Mouse (Mus musculus): Measurements from ENCODE around the gene Anp32e.
"Not testable (repeated sequence)": the region's sequence is repeated elsewhere in the genome, so short reads cannot be mapped to it uniquely, and the experiment has no call there.

The Anp32e gene

DNA sequence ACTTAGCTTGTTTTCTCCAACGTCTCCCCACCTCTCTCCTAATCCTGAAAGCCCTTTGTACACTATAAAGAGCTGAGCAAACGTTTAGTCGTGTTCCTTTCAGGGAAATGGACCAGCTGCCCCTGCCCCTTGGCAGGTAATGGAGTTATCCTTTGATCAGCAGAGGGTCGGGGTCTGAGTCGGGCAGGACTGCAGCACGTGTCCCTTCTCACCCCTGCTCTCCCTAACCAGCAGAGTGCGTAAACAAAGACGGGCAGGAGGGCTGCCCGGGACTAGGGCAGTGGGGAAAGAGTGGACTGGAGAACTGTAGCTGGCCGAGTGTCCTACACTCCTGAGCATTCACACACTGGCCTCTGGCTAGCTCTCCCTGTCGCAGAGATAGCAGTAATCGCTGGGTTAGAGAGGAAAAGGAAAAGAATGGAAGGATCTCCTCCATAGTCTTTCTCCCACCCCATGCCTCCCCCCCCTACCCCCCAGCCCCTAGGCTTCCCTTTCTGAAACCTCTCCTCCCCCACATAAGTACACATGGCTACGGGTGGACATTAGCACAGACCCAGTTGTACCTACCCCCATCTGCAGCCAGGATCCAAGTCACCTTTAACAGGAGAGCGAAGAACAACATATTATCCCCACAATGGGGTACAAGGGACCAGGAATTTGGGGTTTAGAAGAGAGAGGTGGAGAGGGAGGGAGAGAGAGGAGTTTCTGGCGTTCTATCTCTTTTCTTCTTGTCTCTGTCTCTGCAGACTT, 25.1 kb upstream of the Anp32e start:
- DNase-seq (ENCODE audit: low spot score in 2 of 2), result no peak

DNA sequence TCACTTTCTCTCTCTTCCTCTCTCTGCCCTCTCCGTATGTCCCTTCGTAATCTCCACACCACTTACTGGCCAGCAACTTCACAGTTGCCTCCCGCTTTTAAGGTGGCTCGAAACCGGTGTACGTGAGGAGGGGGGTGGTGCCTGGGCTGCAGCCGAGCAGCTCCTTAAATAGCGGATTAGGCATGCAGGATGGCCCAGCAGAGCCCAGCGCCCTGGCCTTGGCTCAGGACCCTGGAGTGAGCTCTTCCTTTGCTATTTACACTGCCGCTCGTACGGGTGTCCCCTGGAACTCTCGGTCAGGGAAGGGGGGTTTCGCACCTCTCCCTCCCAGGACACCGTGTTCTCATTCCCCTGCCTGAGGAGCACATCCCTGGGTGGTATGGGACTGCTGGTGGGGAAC, 24.5 kb upstream of the Anp32e start, which contains the start of gene Car14:
Car14 (minus strand) TSS at position 124 of the 400 bp plus-strand sequence.
- DNase-seq (ENCODE audit: low spot score in 2 of 2), result peak in 1 of 2 experiments; percentile 27

GRCm38 (mm10) chr3:95905146-95905939, 23.7 kb upstream of the Anp32e start:
- no peak for DNase-seq (ENCODE audit: low spot score in 2 of 2)

- peak in 1 of 2 experiments; percentile 35 for DNase-seq (ENCODE audit: low spot score in 2 of 2)
These were observed 23.0 kb upstream of the Anp32e start for GRCm38 (mm10) chr3:95905940-95906492.

DNA sequence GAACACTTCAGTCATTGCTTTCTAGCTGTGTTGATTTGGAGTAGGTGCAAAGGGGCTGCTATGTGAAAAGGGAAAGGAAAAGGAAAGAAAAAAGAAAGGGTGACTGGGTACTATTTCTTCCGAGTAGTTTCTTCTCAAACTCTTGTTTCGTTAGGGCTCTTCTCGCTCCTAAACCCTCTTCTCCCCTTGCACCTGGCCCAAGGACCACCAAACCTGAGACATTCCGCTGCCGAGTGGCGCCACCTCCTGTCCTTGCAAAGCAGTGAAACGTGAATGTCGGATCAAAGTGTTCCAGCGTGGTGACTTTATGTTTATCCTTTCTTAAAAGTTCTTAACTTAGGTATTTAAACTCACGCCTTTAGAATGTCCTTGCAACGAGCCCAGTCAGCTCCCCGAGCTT, 22.2 kb upstream of the Anp32e start:
- DNase-seq (ENCODE audit: low spot score in 2 of 2), result no peak

- DNase-seq (ENCODE audit: low spot score in 2 of 2), result no peak
These were observed 21.4 kb upstream of the Anp32e start for GRCm38 (mm10) chr3:95907613-95908012.

- no peak for DNase-seq (ENCODE audit: low spot score in 2 of 2)
These were observed 14.3 kb upstream of the Anp32e start for GRCm38 (mm10) chr3:95914706-95915105.

DNA sequence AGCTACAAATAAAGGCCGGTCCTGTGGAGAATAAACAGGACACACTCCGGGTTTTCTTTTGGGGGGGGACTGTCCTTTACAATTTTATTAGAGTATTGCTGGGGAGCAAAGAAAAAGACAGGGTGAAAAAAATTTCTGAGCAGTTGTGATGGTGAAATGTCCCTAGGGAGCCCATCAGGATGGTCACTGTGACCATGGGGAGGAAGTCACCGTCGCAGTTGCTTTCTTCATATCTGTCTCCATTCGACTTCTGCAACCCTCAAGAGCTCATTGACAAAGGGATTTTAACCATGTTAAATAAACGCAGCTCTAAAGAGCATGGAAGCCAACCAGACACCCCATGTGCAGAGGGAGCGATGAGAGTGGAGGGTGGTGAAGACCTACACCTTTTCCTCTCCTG, 12.3 kb upstream of the Anp32e start:
- no peak for DNase-seq (ENCODE audit: low spot score in 2 of 2)

GRCm38 (mm10) chr3:95920532-95920931, 8.5 kb upstream of the Anp32e start:
- DNase-seq (ENCODE audit: low spot score in 2 of 2), result not testable (repeated sequence)

DNA sequence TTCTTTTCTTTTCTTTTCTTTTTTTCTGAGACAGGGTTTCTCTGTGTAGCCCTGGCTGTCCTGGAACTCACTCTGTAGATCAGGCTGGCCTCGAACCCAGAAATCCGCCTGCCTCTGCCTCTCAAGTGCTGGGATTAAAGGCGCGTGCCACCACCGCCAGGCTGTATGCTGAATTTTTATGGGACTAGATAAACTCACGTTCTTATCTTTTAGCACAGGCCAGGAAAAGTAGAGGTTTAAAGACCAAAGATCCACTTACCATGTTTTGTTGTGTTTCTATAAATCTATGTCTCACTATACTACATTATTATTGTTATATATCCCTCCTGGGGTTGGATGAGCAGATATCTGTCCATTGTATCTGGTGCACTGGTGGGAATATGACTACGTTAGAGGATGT, 5.6 kb upstream of the Anp32e start:
- DNase-seq (ENCODE audit: low spot score in 2 of 2), result not testable (repeated sequence)

DNA sequence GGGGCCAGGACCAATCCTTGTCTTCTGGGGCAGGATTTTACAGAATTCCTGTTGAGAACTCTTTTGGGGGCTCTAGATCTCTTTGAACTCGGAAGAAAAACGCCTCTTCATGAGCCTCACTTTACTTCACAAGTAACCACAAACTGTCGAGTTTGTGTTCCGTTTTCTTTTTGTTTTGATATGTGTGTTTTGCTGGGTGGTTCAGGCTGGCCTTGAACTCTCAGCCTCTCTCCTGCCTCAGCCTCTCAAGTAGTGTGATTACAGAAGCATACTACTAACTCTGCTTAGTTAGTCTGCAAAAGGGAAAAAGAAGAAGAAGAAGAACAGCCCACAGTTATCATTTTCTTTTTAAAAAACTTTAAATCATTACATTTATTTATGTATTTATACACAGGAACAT, 4.9 kb upstream of the Anp32e start:
- no peak for DNase-seq (ENCODE audit: low spot score in 2 of 2)

DNA sequence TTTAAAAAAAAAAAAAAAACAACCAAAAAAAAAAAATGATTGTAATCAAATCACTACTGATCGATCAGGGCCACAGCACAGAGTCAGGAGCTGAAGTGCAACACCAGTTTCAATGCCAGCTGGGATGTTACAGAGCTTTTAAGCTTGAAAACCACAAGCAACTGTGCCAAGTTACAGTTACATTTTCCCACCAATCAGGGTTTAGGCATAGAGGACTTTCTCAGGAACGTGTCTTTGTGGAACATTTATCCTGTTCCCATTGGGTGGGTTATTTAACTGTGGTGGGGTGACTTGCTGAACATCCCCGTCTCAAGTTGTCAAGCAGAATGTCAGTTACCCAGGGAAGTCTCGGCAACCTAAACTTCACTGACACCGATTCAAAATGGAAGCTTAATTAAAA, 4.0 kb upstream of the Anp32e start:
- DNase-seq (ENCODE audit: low spot score in 2 of 2), result no peak

- DNase-seq (ENCODE audit: low spot score in 2 of 2), result no peak
These were observed 787 bp upstream of the Anp32e start for GRCm38 (mm10) chr3:95928261-95928657.

DNA sequence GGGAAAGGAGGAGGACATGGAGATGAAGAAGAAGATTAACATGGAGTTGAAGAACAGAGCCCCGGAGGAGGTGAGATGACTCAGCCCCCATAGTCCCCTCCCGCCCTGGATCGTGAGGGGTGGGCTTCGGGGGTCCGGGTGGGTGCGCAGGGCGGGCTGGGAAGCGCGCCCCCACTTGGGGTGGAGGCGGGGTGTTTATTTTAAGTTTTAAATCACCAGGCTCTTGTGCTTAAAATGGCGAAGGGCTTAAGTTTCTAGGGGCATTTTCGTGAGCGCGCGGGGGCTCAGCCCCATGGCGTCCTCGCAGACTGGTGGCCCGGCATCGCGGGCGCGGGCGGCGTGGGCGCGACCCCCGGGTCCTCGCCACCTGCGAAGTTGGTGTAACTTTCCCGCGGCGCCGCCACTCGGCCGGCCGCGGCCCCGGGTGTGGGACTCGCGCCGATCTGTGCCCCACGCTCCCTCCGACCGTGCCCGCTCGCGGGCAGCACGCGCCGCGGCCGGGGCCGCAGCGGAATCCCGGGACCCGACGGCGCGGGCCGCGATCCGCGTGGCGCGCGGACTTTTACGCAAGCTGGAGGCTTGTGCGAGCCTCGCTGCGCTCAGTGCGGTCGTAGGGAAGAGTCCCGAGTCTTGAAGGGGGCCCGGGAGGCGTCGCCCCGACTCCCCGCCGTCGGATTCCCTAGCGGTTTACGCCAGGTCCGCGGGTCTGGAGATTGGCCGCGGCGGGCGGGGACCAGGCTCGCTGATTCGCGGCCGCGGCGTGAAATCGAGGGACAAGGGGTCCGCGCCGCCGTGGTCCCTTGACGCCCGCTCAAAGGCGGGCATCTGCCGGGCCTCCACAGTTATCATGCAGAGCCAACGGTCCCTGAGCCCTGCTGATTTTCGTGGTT, 780 bp downstream of the Anp32e start:
- peak; percentile 51 to 67 for DNase-seq (ENCODE audit: low spot score in 2 of 2)

- DNase-seq (ENCODE audit: low spot score in 2 of 2), result no peak
These were observed 1.4 kb downstream of the Anp32e start for GRCm38 (mm10) chr3:95930471-95930789.

GRCm38 (mm10) chr3:95931471-95931870, 2.4 kb downstream of the Anp32e start:
- no peak for DNase-seq (ENCODE audit: low spot score in 2 of 2)

- DNase-seq (ENCODE audit: low spot score in 2 of 2), result no peak
These were observed 3.1 kb downstream of the Anp32e start for GRCm38 (mm10) chr3:95932157-95932556.

GRCm38 (mm10) chr3:95932566-95932965, 3.5 kb downstream of the Anp32e start:
- DNase-seq (ENCODE audit: low spot score in 2 of 2), result no peak

- DNase-seq (ENCODE audit: low spot score in 2 of 2), result no peak
These were observed 4.2 kb downstream of the Anp32e start for GRCm38 (mm10) chr3:95933111-95933750.

DNA sequence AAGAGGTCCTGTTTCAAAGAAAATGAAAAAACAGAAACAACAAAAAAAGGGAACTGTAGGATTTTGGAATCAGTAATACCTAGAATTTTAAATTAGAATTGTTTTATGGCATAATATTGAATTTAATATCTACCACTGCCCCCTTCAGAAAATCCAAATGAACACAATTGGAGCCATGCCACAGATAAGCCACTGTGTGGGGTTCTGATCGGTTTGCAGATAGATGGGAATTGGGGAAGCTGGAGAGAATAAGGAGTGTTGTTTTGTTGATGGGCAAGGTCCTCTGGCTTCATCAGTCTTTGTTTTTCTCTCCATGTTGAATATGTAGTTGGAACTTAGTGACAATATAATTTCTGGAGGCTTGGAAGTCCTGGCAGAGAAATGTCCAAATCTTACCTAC, 5.4 kb downstream of the Anp32e start:
- no peak for DNase-seq (ENCODE audit: low spot score in 2 of 2)

- DNase-seq (ENCODE audit: low spot score in 2 of 2), result no peak
These were observed 9.2 kb downstream of the Anp32e start for GRCm38 (mm10) chr3:95938217-95938616.

All from urinary bladder, postnatal 4 days (tissue).